Mouse (Mus musculus) ES-CJ7 (cell line): ENCODE data around the gene Aldob.
"Not testable (repeated sequence)": the region's sequence is repeated elsewhere in the genome, so short reads cannot be mapped to it uniquely, and the experiment has no call there.

ENCODE experiments used
- DNase-seq: peaks from one replicate; pipeline ENCODE4 v3.0.0; 2011; ENCODE audit warnings: low read depth, low spot score

Gene Aldob

DNA sequence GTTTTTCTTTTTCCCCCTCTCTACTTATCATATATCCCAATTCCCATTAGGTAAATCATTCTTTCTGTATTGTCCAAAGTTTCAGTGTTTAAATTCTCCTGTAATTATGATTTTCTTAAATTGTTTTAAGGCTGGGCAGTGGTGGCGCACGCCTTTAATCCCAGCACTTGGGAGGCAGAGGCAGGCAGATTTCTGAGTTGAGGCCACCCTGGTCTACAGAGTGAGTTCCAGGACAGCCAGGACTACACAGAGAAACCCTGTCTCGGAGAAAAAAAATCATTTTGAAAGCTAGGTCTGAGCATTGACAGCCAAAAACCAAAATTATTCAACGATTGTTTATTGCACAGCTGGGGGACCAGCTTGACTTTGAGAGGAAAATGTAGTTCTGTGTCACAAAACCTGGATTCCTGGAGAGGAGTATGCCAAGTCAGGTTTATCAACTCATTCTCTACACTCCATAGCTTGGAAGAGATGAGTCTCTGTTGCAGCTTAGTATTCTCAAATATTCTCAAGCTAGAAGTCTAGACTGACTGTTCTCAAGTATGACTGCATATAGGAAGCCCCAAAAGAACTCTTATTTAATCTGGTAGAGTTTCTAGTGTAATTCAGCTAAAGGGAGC is 13.6 kb downstream of the Aldob start:
- no peak for DNase-seq

DNA sequence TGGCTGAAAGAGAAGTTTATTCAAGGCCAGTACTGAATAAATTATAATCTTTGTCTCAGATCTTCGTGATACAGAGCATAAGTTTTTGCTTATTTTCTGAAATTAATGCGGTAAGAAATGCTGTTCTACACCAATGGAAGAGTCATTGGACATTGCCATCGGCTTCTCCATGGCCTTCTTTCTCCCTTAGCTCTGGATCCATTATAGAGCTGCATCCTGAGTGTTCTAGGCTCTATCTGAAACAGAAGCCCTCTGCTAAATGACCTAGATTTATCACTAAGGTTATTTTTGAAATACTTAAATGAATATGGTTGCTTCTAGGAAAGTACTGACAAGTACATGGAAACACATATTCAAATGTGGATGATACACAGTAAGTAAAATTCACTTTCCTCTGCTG is 14.3 kb downstream of the Aldob start:
- DNase-seq, result no peak

DNA sequence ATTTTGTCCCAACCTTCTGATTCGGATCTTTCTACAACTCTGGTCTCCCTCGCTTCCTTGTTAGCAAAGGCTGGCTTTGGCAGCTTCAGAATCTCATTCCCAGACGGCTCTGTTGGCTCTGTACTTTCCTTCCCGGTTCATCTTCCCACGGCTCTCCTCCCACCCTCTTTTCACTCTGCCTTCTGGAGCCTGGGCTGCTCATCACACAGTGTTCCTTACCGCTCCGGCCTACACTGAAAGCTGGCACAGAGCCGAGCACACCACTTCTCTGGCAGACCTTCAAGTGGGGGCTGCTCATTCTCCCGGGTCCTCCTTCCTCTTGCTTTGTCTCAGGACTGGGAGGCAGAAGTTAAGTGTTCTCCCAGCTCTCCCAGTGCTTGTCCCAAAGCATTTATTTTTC is 26.8 kb downstream of the Aldob start:
- DNase-seq, result no peak

DNA sequence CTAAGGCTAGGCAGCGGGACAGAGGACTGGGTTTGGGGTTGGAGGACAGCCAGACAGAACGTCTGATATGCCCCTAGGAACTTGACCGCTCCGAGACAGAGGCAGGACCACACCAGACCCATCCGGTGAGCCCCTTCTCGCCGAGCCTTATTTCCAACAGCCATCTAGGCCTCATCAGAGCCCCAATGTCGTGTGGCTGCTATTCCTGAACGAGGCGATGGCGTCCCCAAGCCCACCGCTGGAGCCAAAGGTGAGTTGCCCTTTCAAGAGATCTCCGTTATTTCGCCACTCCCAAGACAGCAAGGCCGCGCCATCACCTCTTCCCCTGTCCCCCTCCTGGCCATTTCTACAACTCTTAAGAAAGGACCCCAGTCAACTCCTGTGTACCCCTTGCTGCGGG is 28.0 kb downstream of the Aldob start:
- DNase-seq, result no peak

DNA sequence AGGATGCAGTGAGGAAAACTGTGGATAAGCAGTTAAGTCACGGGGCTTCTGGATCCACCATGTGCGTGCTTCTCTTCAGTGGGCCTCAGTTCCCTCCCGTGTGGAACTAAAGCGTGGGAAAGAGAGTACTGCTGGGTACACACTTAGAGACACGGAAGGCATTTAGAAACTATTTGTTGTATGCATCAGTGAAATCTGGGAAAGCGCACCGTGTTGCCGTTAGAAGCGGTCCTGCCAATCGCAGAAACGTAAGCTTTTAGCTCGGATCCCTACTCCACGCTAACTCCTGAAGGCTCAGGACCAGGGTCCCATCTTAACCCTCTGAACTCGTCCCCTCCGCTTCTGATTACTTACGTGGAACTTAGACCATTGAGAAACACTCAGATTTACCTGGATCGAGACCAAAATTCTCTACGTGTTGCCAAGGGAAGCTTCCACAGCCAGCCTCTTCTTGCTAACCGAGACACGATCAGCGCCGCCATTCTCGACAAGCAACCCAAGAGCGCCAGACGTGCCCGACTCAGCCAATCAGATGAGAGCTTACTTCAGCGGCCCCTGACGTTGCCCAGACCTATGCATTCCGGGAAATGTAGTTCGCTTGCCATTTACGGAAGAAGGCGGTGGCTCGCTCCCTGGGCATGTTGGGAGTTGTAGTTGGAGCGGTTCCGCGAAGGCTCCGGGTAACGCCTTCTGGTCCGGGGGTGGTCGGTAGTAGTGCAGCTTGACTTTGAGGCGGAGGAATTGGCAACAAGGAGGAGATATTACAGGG is 28.6 kb downstream of the Aldob start, which contains the start of the genes Mrpl50 and Zfp189:
Mrpl50 (minus strand) TSS at position 522 of the 769 bp plus-strand sequence.
Zfp189 (plus strand) TSS at position 605 of the 769 bp plus-strand sequence.
- DNase-seq, result peak; percentile 98

DNA sequence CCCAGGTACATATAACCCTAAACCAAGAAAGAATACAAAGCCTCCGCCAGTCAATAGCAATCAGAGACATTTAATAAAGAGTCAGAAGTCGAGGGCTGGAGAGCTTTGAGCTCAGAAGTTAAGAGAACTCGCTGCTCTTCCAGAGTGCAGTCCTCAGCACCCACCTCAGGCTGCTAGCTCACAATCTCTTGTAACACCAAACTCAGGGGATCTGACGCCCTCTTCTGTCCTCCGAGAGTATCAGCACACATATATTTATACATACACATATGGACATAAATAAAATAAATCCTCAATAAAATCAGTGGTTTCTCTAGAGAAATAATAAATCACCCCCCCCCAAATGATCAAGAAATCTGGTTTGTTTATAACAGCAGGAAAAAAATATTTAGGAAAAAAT is 29.9 kb downstream of the Aldob start:
- DNase-seq, result peak; percentile 87

DNA sequence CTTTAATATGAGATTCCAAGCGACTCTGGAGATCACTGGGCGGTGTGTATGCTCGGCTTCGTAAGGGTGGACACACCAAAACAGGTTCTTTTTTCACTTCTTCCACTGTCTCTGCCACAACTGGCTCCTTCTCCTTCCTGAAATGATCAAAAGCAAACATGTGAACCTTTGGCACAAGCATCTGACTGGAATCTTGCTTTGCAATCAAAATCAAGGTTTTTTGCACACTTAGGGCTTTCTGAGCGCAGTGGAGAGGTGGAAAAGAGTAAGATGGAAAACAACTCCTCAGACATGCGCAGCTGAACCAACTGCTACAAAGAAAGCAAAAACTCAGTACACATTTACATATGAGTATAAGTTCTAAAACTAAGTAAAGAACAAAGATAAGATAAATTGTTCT is 34.9 kb downstream of the Aldob start:
- no peak for DNase-seq

DNA sequence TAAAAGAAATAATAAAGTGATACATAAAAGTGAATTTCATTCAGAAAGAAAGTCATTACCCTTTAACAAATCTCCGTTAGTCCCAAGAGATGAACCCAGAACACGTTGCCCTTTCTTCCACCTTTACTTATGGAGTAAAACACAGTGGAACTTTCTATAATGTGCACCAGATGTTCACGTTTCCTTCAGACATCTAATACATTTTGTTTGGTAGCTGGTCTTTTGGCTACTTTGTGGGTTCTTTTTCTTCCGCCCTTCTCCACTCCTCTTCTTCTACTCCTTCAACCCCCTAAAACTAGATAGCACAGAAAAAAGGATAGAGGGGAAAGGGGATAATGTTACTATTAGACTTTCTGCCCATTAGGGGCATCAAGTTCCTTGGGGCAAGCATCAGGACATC is 36.7 kb downstream of the Aldob start:
- no peak for DNase-seq

DNA sequence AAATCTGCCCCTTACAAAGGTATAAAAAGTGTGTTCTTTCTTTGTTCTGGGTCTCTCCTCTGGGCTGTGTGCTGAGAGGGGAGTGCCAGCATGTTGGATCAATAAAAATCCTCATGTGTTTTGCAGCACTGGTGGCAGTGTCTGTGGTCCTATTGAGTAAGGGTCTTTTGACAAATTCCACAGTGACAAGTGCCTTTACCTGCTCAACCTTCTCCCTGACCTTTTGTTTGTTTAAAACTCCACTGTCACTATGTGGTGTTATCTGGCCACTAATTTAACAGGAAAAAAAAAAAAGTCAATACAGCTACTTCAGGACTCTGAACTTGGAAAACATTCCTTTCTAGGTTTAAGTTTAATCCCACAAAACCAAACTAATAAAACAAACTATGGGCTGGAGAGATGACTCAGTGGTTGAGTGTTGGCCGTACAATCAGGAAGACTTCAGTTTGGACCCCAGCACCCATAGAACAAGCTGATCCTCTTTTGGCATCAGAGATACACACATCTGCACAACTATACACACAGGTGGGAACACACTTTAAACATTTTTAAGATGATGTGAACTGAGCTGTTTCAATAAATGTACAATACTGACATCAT is 39.0 kb downstream of the Aldob start:
- DNase-seq, result not testable (repeated sequence)

DNA sequence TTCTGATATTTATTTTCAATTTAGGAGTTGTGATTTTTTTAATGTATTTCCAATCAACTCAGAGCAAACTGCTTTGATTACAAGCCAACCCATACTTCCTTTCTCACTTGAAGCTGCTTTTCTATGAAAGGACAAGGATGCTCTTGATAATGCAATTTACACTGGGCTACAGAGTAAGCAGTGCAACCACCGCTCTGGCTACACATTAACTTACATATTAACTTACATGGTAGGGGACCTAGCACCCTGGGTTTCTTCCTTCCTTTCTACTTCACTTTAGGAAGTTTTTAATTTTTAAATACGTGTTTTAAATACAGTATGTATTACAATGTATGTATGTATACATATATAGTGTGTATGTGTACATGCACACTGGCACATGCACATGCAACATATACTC is 40.2 kb downstream of the Aldob start:
- no peak for DNase-seq

DNA sequence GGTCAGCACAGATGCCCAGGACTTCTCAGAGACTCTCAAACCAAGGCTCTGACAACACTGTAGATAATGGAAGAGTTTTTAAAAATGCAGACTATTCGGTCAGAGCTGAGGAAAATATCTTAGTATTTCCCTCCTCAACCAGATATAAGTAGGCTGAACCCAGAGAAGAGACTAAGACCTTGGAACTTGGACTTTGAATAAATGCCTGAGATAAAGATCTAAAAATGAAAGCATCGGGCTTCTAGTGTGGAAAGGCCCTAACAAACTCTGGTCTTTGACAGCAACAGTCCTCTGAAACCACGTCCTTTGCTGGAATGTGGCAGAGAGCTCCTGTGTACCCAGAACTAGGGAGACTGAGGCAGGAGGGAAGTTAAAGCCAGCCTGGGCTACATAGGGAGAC is 43.0 kb downstream of the Aldob start, which contains the start of gene Baat:
Baat (minus strand) TSS at position 172 of the 400 bp plus-strand sequence.
- no peak for DNase-seq

DNA sequence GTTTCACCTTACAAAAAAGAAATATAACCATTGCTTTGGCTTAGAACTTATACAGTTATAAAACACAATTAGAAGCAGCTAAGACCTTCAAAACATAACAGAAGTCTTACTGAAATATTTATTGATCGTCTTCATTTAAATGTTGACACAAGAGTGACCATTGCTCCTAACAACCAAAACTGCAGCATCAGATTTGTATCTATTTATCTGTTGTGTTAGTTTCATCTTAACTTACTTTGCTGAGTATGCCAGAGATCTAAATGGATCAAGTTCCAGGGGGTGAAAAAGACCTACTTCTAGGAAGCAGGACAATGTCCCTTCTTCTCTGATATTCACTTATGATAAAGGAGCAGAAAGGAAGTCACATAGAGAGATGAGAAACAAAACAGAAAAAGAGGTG is 45.8 kb downstream of the Aldob start:
- no peak for DNase-seq
